Mouse (Mus musculus): ENCODE data around the gene Spock2.
"Not testable (repeated sequence)": the region's sequence is repeated elsewhere in the genome, so short reads cannot be mapped to it uniquely, and the experiment has no call there.

Spock2 gene

DNA sequence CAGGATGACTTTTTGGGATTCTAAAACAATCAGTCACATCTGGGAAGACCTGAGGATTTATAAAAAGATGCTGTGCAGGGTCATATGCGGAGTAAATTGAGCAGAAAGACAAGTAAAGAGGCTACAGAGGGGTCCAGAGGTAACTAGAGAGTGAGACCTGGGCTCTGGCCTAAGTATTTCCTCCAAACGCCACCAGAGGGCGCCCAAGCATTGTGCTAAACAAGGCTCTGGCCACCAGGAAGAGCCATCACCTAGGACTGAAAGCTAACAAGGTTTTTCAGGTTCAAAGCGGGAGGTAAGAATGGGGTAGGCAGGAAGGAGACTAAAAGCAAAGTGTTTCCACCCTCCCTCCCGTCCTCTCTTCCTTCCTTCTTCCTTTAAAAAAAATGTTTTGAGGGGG lies 42.1 kb downstream of the Spock2 start:
- peak; percentile 85 for DNase-seq (ENCODE audit: low spot score)

GRCm38 (mm10) chr10:60151107-60151663 lies 45.2 kb downstream of the Spock2 start:
- DNase-seq (ENCODE audit: low spot score), result no peak

DNA sequence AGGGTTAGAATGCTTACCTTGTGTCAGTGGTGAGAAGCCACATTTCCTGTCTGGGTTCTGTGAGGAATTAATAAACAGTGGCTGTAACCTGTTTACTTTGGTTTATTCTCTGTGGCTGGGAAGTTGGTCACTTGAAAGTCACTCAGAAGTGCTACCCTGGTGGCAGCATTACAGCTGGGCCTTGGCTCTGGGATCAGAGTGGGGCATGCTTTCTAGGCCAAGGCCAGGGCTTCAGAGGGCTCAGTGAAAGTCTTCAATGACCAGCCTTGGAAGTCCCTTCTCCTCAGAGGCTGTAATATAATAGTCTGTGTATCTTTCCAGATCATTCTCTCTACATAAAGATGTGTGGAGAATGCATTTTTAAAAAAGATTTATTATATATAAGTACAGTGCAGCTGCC lies 50.0 kb downstream of the Spock2 start:
- DNase-seq (ENCODE audit: low spot score), result no peak

- DNase-seq (ENCODE audit: low spot score), result no peak
These were observed 52.1 kb downstream of the Spock2 start for GRCm38 (mm10) chr10:60158144-60158543.

GRCm38 (mm10) chr10:60161397-60161796 lies 55.4 kb downstream of the Spock2 start:
- not testable (repeated sequence) for DNase-seq (ENCODE audit: low spot score)

- not testable (repeated sequence) for DNase-seq (ENCODE audit: low spot score)
These were observed 56.4 kb downstream of the Spock2 start for GRCm38 (mm10) chr10:60162184-60162972.

- no peak for DNase-seq (ENCODE audit: low spot score)
These were observed 56.9 kb downstream of the Spock2 start for GRCm38 (mm10) chr10:60162973-60163255.

- no peak for DNase-seq (ENCODE audit: low spot score)
These were observed 58.9 kb downstream of the Spock2 start for GRCm38 (mm10) chr10:60164869-60165268.

DNA sequence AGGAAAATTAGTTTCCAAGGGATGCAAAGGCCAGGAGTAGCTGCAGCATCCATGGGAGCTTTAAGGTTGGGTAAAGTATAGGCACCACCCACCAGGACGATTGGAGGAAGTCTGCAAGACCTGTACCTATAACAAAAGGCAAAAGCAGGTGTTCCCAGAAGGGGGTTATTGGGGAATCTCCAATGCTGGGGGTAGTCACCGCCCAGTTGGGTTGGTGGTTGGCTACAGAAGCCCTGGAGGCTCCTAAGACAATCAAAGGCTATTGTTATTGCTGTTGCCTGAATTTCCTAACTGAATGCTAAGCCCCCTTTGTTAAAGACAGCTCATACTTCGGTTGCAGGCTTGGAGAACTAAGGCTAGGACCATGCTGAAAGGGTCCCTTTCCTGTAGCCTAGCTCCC lies 60.0 kb downstream of the Spock2 start:
- DNase-seq (ENCODE audit: low spot score), result no peak

DNA sequence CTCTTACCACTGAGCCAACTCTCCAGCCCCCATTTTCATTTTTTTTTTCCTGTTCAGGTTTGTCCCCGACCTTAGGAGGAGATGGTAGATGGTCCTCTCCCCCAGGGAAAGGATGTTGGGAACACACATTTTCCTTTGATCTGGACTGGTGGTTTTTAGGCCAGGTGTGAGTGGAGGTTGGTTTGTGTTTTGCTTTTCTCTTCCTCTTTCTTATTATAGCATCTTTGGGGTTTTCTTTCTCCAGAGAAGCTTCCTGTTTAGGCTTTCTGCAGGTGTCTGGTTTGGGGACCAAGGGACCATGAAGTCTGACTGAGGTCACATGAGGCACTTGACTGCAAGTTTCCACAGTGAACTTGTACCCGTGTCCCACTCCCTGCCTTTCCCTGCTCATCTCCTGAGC lies 62.3 kb downstream of the Spock2 start:
- no peak for DNase-seq (ENCODE audit: low spot score)

DNA sequence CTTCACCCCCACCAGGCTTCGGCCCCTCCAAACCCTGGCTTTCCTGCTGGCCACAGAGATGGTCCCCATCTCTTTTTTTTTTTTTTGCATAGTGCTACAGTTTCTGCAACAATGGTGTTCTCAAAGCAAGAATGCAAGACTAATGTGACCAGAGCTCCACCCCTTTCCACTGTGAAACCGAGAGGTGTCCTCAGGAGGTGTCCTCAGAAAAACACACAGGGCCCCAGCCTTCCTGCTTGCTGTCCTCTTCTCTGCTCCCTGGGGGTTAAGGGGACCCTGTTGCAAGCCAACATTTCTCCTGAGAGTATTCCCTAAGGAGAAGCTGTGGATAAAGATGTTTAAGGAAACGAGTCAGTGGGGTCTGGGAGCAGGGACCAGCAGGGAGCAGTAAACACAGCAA lies 62.9 kb downstream of the Spock2 start:
- no peak for DNase-seq (ENCODE audit: low spot score)

- no peak for DNase-seq (ENCODE audit: low spot score)
These were observed 64.5 kb downstream of the Spock2 start for GRCm38 (mm10) chr10:60170326-60171089.

DNA sequence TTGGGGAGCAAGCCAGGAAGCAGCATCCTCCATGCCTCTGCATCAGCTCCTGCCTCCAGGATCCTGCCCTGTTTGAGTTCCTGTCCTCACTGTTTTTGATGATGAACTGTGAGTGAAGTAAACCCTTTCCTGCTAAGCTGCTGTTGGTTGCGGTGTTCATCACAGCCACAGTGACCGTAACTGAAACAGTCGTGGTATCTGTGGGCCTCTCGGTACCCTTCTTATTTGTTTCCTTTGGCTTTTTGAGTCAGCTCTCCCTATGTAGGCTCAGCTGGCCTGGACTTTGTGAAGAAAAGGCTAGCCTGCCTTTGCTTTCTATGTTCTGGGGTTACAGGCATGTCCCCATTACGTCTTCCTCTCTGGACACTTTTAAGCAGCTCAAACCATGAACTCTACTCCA lies 65.3 kb downstream of the Spock2 start:
- no peak for DNase-seq (ENCODE audit: low spot score)

- DNase-seq (ENCODE audit: low spot score), result no peak
These were observed 66.3 kb downstream of the Spock2 start for GRCm38 (mm10) chr10:60172306-60172705.

DNA sequence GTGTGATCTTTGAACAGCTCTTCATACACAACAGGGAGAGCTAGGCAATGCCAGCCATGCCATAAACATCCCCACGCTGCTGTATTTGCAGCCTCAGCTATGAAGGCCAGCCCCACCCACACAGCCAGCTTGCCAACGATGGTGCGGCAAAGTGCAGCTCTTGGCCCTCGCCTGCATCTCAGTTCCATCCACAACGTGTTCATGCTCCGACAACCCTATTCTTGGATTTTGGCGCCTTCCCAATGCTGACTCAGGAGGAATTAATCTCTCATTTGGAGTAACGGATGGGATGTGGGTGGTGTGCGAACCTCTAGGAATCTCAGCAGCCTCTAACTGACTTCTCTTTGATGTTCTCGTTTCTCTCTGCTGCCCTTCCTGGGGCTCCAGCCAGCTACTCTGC lies 67.0 kb downstream of the Spock2 start:
- peak; percentile 64 for DNase-seq (ENCODE audit: low spot score)

DNA sequence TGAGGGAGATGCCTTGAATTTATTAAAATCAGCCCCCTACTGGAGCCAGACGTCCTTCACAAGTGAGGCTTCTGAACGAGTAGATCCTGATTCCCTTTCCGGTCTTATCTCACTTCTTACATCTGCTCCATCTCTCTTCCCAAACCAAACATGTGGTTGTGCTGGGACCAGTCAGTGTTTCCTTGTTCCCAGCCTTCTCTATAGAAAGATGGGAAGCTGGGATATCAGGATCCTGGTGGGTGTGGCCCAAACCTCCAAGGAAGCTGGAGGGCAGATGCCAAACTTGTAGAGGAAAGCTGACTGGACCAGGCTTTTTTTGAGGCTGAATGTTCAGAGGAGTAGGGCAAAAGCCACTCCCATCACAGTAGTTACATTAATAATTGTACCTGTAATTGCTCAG lies 68.5 kb downstream of the Spock2 start:
- no peak for DNase-seq (ENCODE audit: low spot score)

- DNase-seq (ENCODE audit: low spot score), result not testable (repeated sequence)
These were observed 69.3 kb downstream of the Spock2 start for GRCm38 (mm10) chr10:60175306-60175705.

Measured in ovary, postnatal 14 days (tissue).